Mouse (Mus musculus) heart, embryonic 11.5 days (tissue): ENCODE measurements around the gene Vegfb. TPM values are rescaled to one million over a fixed set of nuclear protein-coding genes. Genes with fewer than 3 reads are reported as not detected.

Experiments
- ATAC-seq: fragments of 200-750 bp; cut with Nextera tagmentation; replicated peaks from 2 replicates; pipeline ENCODE4 v1.8.0; 2017; ENCODE audit warnings: moderate library complexity; ENCODE audit not compliant: insufficient number of reproducible peaks, low FRiP score, low TSS enrichment
- H3K27ac ChIP-seq: fragments of 300-500 bp; sonication (generic); 2 replicates; pipeline ENCODE4 v1.5.1; 2014; ENCODE audit warnings: mild to moderate bottlenecking, low read depth, low read length
- H3K27me3 ChIP-seq: fragments of 300-500 bp; sonication (generic); 2 replicates; pipeline ENCODE4 v1.6.1; 2014; ENCODE audit warnings: mild to moderate bottlenecking, low read length, mixed read lengths; ENCODE audit not compliant: control insufficient read depth, insufficient read depth
- H3K36me3 ChIP-seq: fragments of 300-500 bp; sonication (generic); 2 replicates; pipeline ENCODE4 v1.6.1; 2014; ENCODE audit warnings: mild to moderate bottlenecking, low read length, moderate library complexity, mixed read lengths; ENCODE audit not compliant: control insufficient read depth, insufficient read depth
- H3K4me1 ChIP-seq: fragments of 300-500 bp; sonication (generic); 2 replicates; pipeline ENCODE4 v1.6.1; 2014; ENCODE audit warnings: low read length; ENCODE audit not compliant: control insufficient read depth, insufficient read depth
- H3K4me2 ChIP-seq: fragments of 300-500 bp; sonication (generic); 2 replicates; pipeline ENCODE4 v1.6.1; 2014; ENCODE audit warnings: mild to moderate bottlenecking, moderate library complexity
- H3K4me3 ChIP-seq: fragments of 300-500 bp; sonication (generic); 2 replicates; pipeline ENCODE4 v1.5.1; 2014; ENCODE audit warnings: low read depth, low read length
- H3K9ac ChIP-seq: fragments of 300-500 bp; sonication (generic); 2 replicates; pipeline ENCODE4 v1.6.1; 2014; ENCODE audit warnings: mild to moderate bottlenecking, low read depth, low read length, moderate library complexity
- H3K9me3 ChIP-seq: fragments of 300-500 bp; sonication (generic); replicated peaks from 2 replicates; pipeline ENCODE4 v1.6.1; 2016; ENCODE audit warnings: low read length; ENCODE audit not compliant: control insufficient read depth
- WGBS: fragments of 180-500 bp; shearing (Covaris S2); extraction: QIAGEN DNeasy Blood & Tissue Kit; methylation state at CpG from one replicate; pipeline ENCODE4 v1.1.7; 2014; ENCODE audit not compliant: insufficient replicate concordance; 5-methylcytosine and 5-hydroxymethylcytosine counted together
- polyA plus RNA-seq: library from polyadenylated mRNA; unstranded; fragments of >200 nt; fragmentation: Nextera tagmentation; extraction: Ambion mirVana; gene quantifications from 2 replicates; pipeline ENCODE4 v1.2.1, GENCODE M21; 2014

Vegfb gene
- polyA plus RNA-seq, 1 experiment from 2014 or later, result 76.9 TPM

GRCm38 (mm10) chr19:6985951-6986708 is 1.3 kb downstream of the Vegfb start:
- Histone ChIP-seq H3K9me3 (no peaks in the 10 kb centered on the region), H3K27me3 (no peaks in the 10 kb centered on the region), H3K4me1 (peaks cover 21% of the 10 kb centered on the region), H3K36me3 (peaks cover 24% of the 10 kb centered on the region), H3K4me2 (peak overlapping the region; percentile 90), H3K9ac (peak overlapping the region; percentile 96), H3K27ac (no peak overlapping the region), H3K4me3 (peak overlapping the region; percentile 90)
- ATAC-seq, result no peak
- 69% methylated on average over 10 of the region's 10 CpGs for WGBS

GRCm38 (mm10) chr19:6985300-6985699 is 2.2 kb downstream of the Vegfb start:
- WGBS, result 84% methylated on average over 19 of the region's 19 CpGs
- no peak for ATAC-seq
- Histone ChIP-seq H3K27ac (no peak overlapping the region), H3K36me3 (peaks cover 24% of the 10 kb centered on the region), H3K27me3 (no peaks in the 10 kb centered on the region), H3K9me3 (no peaks in the 10 kb centered on the region), H3K4me2 (no peak overlapping the region), H3K9ac (0 out of 2 replicates have a peak overlapping the region, but pooled peaks have one; percentile 0), H3K4me3 (no peak overlapping the region), H3K4me1 (peaks cover 24% of the 10 kb centered on the region)

DNA sequence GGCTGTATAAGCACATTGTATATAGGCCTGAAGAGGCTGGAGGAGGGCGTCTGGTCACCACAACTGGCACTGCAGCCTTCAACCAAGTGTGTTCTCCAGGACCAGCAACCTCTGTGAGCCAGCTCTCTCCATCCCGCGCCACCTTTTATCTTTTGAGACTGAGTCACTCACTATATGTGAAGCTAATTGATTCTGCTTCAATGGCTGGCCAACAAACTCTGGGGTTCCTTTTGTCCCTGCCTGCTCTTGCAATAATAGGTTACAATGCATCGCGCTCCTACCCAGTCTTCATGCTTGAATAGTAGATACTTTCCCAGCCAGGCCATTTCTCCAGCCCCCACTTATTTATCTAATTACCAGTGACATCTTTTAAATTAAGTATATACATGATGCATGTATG is 3.8 kb downstream of the Vegfb start:
- peaks cover 21% of the 10 kb centered on the region for H3K36me3 ChIP-seq

DNA sequence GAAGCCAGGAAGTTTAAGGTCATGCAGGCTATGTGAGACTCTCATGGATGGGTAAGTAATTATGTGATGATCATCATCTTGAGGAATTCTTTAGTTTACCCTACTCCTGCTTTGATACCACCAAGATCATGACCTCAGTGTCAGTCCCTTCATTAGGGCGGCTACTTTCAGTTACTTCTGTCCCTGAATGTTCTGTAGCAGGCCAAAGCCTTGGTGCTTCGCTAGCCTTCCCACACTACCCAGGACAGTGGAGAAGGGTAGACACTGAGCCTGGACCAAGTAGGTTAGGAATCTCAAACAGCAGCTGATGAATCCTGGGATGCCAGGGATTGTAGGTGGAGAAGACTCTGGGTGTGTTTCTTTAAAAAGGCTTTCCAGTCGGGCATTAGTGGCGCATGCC is 6.0 kb downstream of the Vegfb start:
- H3K27ac ChIP-seq, result no peak overlapping the region
- H3K27me3 ChIP-seq, result no peaks in the 10 kb centered on the region
- H3K9me3 ChIP-seq, result no peaks in the 10 kb centered on the region
- H3K4me3 ChIP-seq, result peak overlapping the region; percentile 74; the same call in 1 of the 2 replicates
- H3K36me3 ChIP-seq, result peaks cover 28% of the 10 kb centered on the region
- H3K9ac ChIP-seq, result peak overlapping the region; percentile 89; the same call in 1 of the 2 replicates
- 87% methylated on average over 4 of the region's 4 CpGs for WGBS
- H3K4me2 ChIP-seq, result peak overlapping the region; percentile 94
- no peak for ATAC-seq
- peaks cover 40% of the 10 kb centered on the region for H3K4me1 ChIP-seq

More for the DNA sequence above, 3.8 kb downstream of the Vegfb start:
- Histone ChIP-seq H3K4me1 (peaks cover 33% of the 10 kb centered on the region), H3K27ac (no peak overlapping the region), H3K27me3 (no peaks in the 10 kb centered on the region), H3K9me3 (no peaks in the 10 kb centered on the region), H3K9ac (no peak overlapping the region), H3K4me2 (no peak overlapping the region), H3K4me3 (no peak overlapping the region)
- no peak for ATAC-seq
- WGBS, result 95% methylated on average over 5 of the region's 5 CpGs

DNA sequence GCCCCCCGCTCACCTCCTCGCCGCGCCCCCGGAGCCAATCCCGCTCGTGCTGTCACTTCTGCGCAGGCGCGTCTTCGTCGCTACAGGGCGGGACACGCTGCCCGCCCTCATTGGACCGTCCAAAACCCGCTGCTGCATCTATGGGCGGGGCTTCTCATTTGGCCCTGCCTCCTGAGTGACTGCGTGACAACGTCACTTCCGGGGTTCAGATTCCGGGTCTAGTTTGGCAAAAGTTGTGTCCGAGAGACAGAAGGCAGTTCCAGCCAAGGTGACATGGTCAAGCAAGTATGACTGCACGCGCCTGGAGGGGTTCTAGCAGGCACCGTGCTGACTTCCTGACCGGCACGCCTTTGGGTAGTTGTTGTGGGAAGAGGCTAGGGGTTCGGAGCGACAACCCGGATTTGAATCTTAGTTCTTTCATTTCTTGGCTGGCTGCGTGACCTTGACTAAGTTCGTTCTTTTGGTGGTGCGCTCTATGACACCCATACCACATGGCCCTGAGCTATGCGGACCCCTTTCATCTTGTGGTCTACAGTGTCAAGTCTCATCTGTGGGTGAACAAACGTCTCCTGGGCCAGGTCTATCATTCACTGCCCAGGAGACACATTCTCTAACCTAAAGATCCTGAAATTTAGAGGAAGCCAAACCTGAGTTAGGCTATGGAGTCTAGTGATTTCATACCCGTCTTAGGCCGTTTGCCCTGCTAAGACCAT is 6.9 kb downstream of the Vegfb start, which contains the start of gene Fkbp2:
TSS of gene Fkbp2 (minus strand) at position 121 of the 713 bp plus-strand sequence.
- H3K36me3 ChIP-seq, result peaks cover 28% of the 10 kb centered on the region
- ATAC-seq, result peak; percentile 87
- peak within 1 kb of the TSS; percentile 89 for H3K9ac ChIP-seq

DNA sequence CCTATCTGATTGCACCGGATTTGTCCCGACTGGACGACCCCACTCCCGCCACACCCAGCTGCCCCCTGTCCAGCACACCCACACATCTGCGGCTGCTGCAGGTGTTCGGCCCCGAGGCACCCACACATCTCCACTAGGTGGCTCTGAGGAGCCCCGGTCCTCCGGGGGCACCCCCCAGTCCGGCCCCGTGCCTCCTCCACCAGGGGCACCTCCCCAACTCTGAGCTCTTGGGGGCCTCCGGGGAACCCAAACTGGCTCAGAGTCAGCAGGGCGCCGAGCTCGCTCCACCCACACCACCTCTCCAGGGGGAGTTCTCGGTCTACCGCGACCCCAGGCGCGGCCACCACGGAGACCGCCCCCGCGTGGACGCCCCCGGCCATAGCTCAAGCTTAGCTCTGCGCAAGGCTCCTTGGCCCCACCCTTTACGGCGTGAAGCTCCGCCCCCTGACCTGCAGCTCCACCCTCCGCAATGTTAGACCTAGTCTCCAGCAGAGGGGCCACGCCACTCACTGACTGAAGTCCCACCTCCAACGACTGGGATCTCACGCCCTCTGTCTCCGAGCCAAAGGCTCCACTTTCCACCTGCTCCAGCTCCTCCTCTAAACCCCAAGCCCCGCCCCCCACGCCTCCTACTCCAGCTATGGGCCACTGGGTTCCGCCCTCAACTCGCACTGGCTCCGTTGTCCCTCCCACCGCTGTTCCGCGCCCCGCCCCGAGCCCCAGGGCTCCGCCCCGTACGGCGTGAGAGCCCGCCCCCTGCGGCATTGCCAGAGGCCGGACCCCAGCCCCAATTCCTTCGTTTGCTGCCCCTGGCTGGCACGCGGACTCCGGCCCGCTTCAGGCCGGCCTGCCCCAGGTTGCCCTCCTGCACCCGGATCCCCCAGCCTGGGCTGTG is 7.7 kb downstream of the Vegfb start:
- Histone ChIP-seq H3K27me3 (no peaks in the 10 kb centered on the region), H3K36me3 (peaks cover 23% of the 10 kb centered on the region), H3K4me2 (peak overlapping the region; percentile 94), H3K9me3 (no peaks in the 10 kb centered on the region), H3K9ac (peak overlapping the region; percentile 89), H3K27ac (peak overlapping the region; percentile 96), H3K4me3 (peak overlapping the region; percentile 74), H3K4me1 (peaks cover 39% of the 10 kb centered on the region)
- under 1% methylated on average over 53 of the region's 59 CpGs for WGBS
- ATAC-seq, result peak; percentile 90

More for the DNA sequence above, 6.9 kb downstream of the Vegfb start, which contains the start of gene Fkbp2:
- peak within 1 kb of the TSS; percentile 94 for H3K4me2 ChIP-seq
- peak within 1 kb of the TSS; percentile 96 for H3K27ac ChIP-seq
- H3K9me3 ChIP-seq, result no peaks in the 10 kb centered on the region
- peaks cover 39% of the 10 kb centered on the region for H3K4me1 ChIP-seq
- H3K27me3 ChIP-seq, result no peaks in the 10 kb centered on the region
- WGBS, result 1% methylated on average over 38 of the region's 38 CpGs
- peak within 1 kb of the TSS; percentile 74 for H3K4me3 ChIP-seq

DNA sequence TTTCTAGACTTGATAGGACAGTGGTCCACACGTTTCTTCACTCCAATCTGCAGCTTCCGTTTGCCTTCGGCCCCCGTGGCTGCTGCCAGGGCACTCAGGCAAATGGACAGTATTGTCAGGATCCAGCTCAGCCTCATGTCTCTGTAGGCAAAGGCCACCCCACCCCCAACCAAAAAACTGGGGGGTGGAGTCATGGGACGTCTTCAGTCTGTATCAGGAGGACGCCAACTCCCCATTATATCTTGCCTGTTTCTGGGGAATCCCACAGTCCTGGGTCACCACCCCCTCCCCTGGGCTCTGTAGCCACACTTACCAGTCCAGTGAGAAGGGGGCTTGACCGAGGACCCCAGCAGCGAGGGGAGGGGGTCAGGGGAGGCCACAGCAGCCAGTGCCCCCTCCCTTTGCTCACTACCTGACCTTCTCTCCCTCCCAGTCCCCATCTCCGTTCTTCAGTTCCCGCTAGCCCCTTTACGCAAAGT is 8.4 kb downstream of the Vegfb start:
- H3K4me3 ChIP-seq, result peak overlapping the region; percentile 74
- H3K9me3 ChIP-seq, result no peaks in the 10 kb centered on the region
- H3K27ac ChIP-seq, result peak overlapping the region; percentile 65
- WGBS, result 6% methylated on average over 11 of the region's 11 CpGs
- peak overlapping the region; percentile 74 for H3K9ac ChIP-seq
- ATAC-seq, result no peak
- peak overlapping the region; percentile 94 for H3K4me2 ChIP-seq
- peaks cover 40% of the 10 kb centered on the region for H3K4me1 ChIP-seq
- H3K27me3 ChIP-seq, result no peaks in the 10 kb centered on the region
- H3K36me3 ChIP-seq, result peaks cover 21% of the 10 kb centered on the region

- H3K4me3 ChIP-seq, result peak overlapping the region; percentile 74
- peak overlapping the region; percentile 74 for H3K9ac ChIP-seq
- WGBS, result 28% methylated on average over 3 of the region's 3 CpGs
- H3K27me3 ChIP-seq, result no peaks in the 10 kb centered on the region
- peaks cover 17% of the 10 kb centered on the region for H3K36me3 ChIP-seq
- H3K4me2 ChIP-seq, result peak overlapping the region; percentile 94
- no peak for ATAC-seq
- H3K27ac ChIP-seq, result peak overlapping the region; percentile 65; the same call in 1 of the 2 replicates
- no peaks in the 10 kb centered on the region for H3K9me3 ChIP-seq
- peaks cover 44% of the 10 kb centered on the region for H3K4me1 ChIP-seq
These were observed 8.8 kb downstream of the Vegfb start for GRCm38 (mm10) chr19:6978639-6978974.
